Mouse (Mus musculus): ENCODE measurements around the gene Cebpa.

Gene Cebpa

DNA sequence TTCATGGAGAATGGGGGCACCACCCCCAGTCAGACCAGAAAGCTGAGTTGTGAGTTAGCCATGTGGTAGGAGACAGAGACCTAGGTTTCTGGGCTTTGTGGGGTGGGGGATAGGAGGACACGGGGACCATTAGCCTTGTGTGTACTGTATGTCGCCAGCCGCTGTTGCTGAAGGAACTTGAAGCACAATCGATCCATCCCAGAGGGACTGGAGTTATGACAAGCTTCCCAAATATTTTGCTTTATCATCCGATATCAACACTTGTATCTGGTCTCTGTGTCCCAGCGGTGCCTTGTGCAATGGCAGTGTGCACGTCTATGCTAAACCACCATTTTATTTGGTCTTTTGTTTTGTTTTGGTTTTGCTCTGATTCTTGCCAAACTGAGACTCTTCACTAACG, 2.1 kb downstream of the Cebpa start:
- DNase-seq: no peak

- DNase-seq: no peak
These were observed 3.6 kb downstream of the Cebpa start for GRCm38 (mm10) chr7:35122401-35123320.

DNA sequence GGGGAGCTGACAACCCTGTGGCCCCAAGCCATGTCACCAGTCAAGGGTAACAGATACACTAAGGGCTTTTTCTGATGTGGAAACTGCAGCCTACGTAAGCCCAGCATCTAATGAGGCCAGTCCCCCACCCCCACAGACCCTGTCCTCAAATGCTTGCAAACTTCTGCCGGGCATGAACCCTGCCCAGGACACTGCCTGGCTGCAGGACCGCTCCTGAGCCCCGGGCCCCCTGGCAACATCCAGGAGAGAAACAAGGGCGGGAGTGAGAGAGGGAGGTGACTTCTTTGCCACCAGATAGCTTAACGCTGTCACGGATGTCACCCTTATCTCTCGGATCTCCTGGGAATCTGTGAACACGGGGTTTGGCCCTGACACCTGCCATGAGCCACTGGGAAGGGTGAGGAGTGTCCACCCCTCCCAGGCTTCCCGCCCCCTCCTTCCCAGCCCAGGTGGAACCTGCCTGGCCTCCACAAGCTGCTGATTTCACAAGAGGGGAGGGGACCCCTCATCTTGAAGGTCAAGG, 4.4 kb downstream of the Cebpa start:
- DNase-seq: no peak

- DNase-seq: no peak
These were observed 5.1 kb downstream of the Cebpa start for GRCm38 (mm10) chr7:35124216-35124615.

DNA sequence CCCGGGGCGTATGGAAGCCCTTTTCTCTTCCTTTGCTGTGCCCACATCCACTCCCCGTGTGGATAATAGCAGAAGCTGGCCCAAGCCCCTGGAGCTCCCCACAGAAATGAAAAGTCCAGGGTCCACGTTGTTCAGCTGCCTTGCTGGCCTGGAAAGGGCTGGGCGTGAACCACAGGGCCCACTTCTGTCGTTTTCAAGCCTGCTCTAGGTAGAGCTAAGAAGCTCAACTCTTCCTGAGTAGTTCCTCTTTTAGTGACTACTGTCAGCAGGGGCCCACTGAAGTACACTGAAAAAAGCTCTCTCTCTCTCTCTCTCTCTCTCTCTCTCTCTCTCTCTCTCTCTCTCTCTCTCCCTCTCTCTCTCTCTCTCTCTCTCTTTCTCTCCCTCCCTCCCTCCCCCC, 5.7 kb downstream of the Cebpa start:
- DNase-seq: no peak

DNA sequence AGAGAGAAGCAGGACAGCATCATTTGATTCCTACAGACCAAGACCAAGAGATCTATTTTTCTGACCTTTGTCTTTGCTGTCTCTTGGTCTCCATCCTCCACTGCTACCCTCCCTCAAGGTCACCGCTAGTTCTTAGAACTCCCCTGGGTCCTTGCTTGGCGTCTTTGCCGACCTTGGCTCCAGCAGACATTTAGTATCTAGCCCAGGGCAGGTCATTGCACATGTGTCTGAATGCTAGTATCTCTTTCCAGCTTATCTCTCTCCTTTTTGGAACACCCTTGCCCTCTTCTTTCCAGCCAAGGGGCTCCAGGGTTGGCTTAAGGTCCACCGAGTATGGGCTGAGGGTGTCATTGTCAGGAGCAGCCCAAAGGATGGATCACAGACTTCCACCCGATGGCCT, 6.9 kb downstream of the Cebpa start:
- DNase-seq: no peak

GRCm38 (mm10) chr7:35127001-35127400, 7.9 kb downstream of the Cebpa start:
- DNase-seq: no peak

GRCm38 (mm10) chr7:35127721-35128120, 8.6 kb downstream of the Cebpa start:
- DNase-seq: no peak

GRCm38 (mm10) chr7:35128677-35129567, 9.8 kb downstream of the Cebpa start:
- no peak for DNase-seq

GRCm38 (mm10) chr7:35130059-35130738, 11.1 kb downstream of the Cebpa start:
- DNase-seq: no peak

DNA sequence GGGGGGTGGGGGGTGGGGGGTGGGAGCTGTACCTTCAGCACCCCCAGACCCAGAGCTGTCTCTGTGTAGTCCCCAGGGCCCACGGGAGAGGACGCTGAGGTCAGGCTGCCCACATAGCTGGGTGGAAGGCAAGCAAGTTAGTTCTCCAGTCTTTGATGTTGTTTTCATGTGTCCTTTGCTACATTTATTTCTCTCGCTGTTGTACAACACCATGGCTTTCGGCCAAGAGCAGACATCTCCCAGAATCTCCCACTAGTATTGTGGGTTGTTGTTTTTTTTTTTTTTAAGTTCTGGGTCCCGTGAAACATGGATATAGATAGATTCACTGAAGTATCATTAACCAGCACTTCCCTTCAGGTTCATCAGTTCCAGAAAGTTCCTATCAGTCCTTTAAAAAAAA, 11.8 kb downstream of the Cebpa start:
- DNase-seq: no peak

DNA sequence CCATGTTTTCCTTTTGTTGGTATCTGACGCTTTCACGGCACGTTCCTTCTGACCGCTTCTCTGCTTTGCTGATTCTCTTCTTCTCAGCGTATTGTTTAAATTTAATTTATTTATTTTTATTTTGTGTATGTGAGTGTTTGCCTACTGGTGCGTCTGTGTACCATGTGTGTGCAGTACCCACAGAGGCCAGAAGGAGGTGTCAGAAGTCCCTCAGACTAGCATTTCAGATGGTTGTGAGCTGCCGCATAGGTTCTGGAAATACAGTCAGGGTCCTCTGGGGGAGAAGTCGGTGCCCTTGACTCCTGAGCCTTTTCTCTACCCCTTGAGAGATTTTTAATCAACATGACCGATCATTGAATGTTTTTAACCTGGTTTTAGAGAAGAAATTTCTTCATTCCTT, 12.5 kb downstream of the Cebpa start:
- DNase-seq: no peak

DNA sequence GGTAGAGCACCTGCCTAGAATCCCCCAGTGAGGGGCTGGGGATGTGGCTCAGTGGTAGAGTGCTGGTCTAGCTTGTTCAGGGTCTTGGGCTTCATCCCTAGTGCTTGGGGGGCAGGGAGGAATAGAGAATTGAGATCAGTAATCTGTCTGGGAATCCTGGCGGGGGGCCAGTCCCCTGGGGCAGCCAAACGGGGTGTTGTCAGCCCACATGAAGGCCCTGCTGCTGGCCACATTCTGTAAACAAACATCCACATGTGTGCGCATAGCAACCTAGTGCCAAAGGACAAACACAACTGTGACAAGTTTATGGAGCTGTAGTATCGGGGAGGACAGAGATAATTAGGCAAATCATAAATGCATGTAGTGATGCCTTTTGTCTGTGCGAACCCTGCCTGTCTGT, 15.5 kb downstream of the Cebpa start:
- DNase-seq: no peak

DNA sequence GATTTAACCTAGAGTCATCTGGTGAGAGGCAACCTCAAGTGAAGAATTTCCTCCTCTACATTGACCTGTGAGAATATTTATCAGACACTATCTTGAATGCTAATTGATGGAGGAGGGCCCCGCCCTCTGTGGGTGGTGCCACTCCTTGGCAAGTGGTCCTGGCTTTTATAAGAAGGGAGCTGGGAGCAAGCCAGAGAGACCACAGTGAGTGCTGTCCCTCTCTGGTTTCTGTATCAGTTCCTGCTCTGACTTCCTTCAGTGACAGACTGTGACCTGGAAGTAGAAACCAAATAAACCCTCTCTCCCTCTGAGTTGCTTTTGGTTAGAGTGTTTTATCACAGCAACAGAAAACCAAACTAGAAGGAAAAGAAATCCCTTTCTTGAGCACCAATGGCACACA, 18.4 kb downstream of the Cebpa start:
- DNase-seq: no peak

- DNase-seq: no peak
These were observed 19.4 kb downstream of the Cebpa start for GRCm38 (mm10) chr7:35138481-35138880.

GRCm38 (mm10) chr7:35139880-35140279, 20.8 kb downstream of the Cebpa start:
- DNase-seq: no peak

DNA sequence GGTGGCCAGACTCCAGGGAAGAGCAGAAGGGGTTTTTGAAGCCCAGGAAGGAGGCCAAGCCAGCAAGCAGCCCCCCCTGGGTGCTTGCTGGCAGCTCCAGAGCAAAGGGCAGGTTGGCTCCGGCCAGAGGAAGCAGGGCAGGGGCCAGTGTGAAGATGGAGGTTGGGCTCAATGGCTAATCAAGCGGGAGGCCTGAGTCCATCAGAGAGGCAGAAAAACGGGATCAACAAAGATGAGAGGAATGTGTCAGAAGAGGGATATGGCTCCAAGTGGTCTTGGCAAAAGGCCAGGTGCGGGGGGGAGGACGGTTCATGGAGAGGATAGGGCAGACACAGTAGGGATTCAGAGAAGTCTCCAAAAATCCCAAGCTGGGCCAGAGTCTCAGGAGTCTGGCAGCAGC, 22.4 kb downstream of the Cebpa start:
- DNase-seq: no peak

DNA sequence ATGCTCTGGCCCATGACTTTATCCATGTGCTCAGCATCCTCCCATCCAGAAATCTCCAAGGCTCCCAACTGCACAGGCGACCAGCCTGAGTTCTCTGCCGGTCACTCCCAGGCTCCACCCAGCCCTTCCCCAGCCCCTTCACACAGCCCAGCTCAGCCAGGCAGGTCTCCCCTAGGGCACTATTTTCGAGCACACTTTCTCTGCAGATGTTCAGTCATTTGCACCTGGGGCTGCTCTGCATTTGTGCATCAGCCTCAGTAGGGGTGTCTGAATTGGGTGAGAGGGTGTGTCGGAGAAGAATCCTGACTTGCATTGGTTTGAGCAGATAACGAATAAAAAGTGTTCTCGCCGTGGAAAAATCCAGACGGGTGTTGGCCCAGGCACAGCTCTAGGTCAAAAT, 23.4 kb downstream of the Cebpa start:
- DNase-seq: no peak

- DNase-seq: no peak
These were observed 24.9 kb downstream of the Cebpa start for GRCm38 (mm10) chr7:35143864-35144618.

GRCm38 (mm10) chr7:35145068-35145467, 26.0 kb downstream of the Cebpa start:
- DNase-seq: no peak

DNA sequence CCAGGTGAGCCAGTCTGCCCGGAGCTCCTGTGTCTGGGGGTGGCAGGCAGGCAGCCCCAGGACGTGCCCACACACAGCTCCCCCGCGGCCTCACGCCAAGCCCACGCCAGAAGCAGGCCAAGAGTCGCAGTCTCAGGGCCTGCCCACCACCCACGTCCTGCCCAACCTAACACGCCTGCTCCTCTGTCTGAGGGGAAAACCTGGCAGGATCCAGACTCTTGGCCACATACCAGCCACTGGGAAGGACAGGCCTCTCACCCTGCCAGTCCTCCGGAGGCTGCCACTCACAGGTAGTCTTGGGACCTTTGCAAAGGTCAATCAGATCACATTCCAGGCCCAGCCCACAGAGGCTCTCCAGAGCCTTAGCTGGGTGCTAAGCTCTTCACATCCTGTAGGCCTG, 27.2 kb downstream of the Cebpa start:
- no peak for DNase-seq

Data from thymus, adult 18-20 months (tissue).